9 mouse cellular contexts compared by ENCODE assay signal in the genomic region with DNA sequence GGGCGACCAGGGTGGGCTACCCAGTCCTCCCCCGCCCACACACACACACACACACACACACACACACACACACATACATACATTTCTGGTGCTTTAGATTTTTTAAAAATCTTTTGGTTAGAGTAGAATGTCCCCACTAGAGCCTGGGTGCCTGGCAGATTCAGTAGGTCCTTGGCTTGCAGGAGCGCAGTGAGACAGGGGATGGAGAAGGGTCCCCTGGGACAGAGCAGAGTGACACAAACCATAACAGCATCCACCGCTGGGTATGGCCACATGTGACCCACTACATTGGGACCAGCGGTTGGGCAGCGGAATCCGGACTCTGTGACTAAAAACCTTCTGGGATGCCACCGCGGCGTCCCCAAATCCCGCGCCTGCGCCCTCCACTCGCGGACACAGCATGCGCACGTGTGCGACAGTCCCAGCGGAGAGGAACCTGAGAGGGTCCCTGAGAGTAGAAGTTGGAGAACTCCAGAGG. TPM values are rescaled to one million over a fixed set of nuclear protein-coding genes. Genes with fewer than 3 reads are reported as not detected.
A peak's percentile ranks its signal among the peaks of the same experiment; 100 is the strongest.
DNase-seq lines count a peak whose midpoint lies in the region; ATAC-seq lines count a peak whose summit lies in the region.
"Had no signal": no experiment of that assay in that cellular context is flagged by ENCODE, and none has a peak within 500 bp of the region (broad histone marks: within the 10 kb centered on the region; RNA-seq: fewer than 3 reads in every experiment).

No protein-coding gene starts in this region.

- H3K27me3 ChIP-seq in lung, embryonic 16.5 days (ENCODE audit: control insufficient read depth, insufficient read depth, low read depth, low read length): no peaks in the 10 kb centered on the region
- no peaks in the 10 kb centered on the region for H3K27me3 ChIP-seq in forebrain, embryonic 10.5 days (ENCODE audit: poor library complexity, severe bottlenecking)
- no peaks in the 10 kb centered on the region for H3K27me3 ChIP-seq in limb, embryonic 13.5 days
- H3K27me3 ChIP-seq in stomach, embryonic 15.5 days (replicated peaks): no peaks in the 10 kb centered on the region

- H3K4me1 ChIP-seq in lung, embryonic 16.5 days (replicated peaks; ENCODE audit: control insufficient read depth, insufficient read depth, low read length): no peaks in the 10 kb centered on the region
- peaks cover 54% of the 10 kb centered on the region for H3K4me1 ChIP-seq in forebrain, embryonic 10.5 days
- H3K4me1 ChIP-seq in limb, embryonic 13.5 days: no peaks in the 10 kb centered on the region
- H3K4me1 ChIP-seq in stomach, embryonic 15.5 days: no peaks in the 10 kb centered on the region

- 42% methylated on average over 19 of the region's 19 CpGs for WGBS in lung, embryonic 16.5 days
- 40% methylated on average over 19 of the region's 19 CpGs for WGBS in forebrain, embryonic 10.5 days
- 27% methylated on average over 19 of the region's 19 CpGs for WGBS in limb, embryonic 13.5 days
- 44% methylated on average over 19 of the region's 19 CpGs for WGBS in stomach, embryonic 15.5 days

- H3K27ac ChIP-seq in lung, embryonic 16.5 days (ENCODE audit: low read length): no peak overlapping the region
- peak overlapping the region; percentile 83 for H3K27ac ChIP-seq in forebrain, embryonic 10.5 days
- H3K27ac ChIP-seq in limb, embryonic 13.5 days: no peak overlapping the region
- no peak overlapping the region for H3K27ac ChIP-seq in stomach, embryonic 15.5 days

- H3K36me3 ChIP-seq in lung, embryonic 16.5 days (ENCODE audit: control insufficient read depth, insufficient read depth, low read length): no peaks in the 10 kb centered on the region
- no peaks in the 10 kb centered on the region for H3K36me3 ChIP-seq in forebrain, embryonic 10.5 days (replicated peaks)
- H3K36me3 ChIP-seq in limb, embryonic 13.5 days: no peaks in the 10 kb centered on the region
- no peaks in the 10 kb centered on the region for H3K36me3 ChIP-seq in stomach, embryonic 15.5 days

- no peak for DNase-seq in lung, postnatal 14 days
- peak; percentile 44 for DNase-seq in forebrain, embryonic 10.5 days (ENCODE audit: extremely low spot score, low spot score)
- no peak for DNase-seq in adrenal gland, postnatal 10 days
- no peak for DNase-seq in urinary bladder, adult 2 months (ENCODE audit: low spot score)
- DNase-seq: lung, adult 18-20 months had no signal

- H3K4me3 ChIP-seq in lung, embryonic 16.5 days (ENCODE audit: low read length): 0 out of 2 replicates have a peak overlapping the region, but pooled peaks have one; percentile 13
- peak overlapping the region; percentile 42 for H3K4me3 ChIP-seq in forebrain, embryonic 10.5 days
- peak overlapping the region; percentile 24 for H3K4me3 ChIP-seq in limb, embryonic 13.5 days
- peak overlapping the region; percentile 10; the same call in 1 of the 2 replicates for H3K4me3 ChIP-seq in stomach, embryonic 15.5 days (replicated peaks)

- H3K4me2 ChIP-seq in lung, embryonic 16.5 days (ENCODE audit: low read depth, low read length): peak overlapping the region; percentile 22; the same call in 1 of the 2 replicates
- peak overlapping the region; percentile 53 for H3K4me2 ChIP-seq in limb, embryonic 13.5 days (replicated peaks)
- peak overlapping the region; percentile 26; the same call in 1 of the 2 replicates for H3K4me2 ChIP-seq in stomach, embryonic 15.5 days

- no peaks in the 10 kb centered on the region for H3K9me3 ChIP-seq in lung, embryonic 16.5 days (ENCODE audit: control insufficient read depth, low read length)
- H3K9me3 ChIP-seq in forebrain, embryonic 10.5 days: peaks cover 9% of the 10 kb centered on the region
- H3K9me3 ChIP-seq in limb, embryonic 13.5 days: peaks cover 5% of the 10 kb centered on the region; the same call in 1 of the 2 replicates
- no peaks in the 10 kb centered on the region for H3K9me3 ChIP-seq in stomach, embryonic 15.5 days

- no peak overlapping the region for H3K9ac ChIP-seq in lung, embryonic 16.5 days (ENCODE audit: low read length)
- no peak overlapping the region for H3K9ac ChIP-seq in limb, embryonic 13.5 days
- H3K9ac ChIP-seq in stomach, embryonic 15.5 days: no peak overlapping the region

- ATAC-seq in lung, embryonic 16.5 days (ENCODE audit: low read depth): no peak
- no peak for ATAC-seq in limb, embryonic 13.5 days (ENCODE audit: low FRiP score, low read depth)
- no peak for ATAC-seq in stomach, embryonic 15.5 days (ENCODE audit: insufficient read depth, low FRiP score, low read depth)

RNA-seq across cellular contexts. Expression of a gene that starts 13.3 kb away (rescaled TPM):
- polyA plus RNA-seq in lung, embryonic 16.5 days (2015; fragmentation: Nextera tagmentation; extraction: Ambion mirVana): 3.5 and 4.2 TPM in 2 replicates
- 14.9 and 16.2 TPM in 2 replicates for polyA plus RNA-seq in forebrain, embryonic 10.5 days (2016; fragmentation: Nextera tagmentation; extraction: Ambion mirVana)
- 7.8 and 8.3 TPM in 2 replicates for polyA plus RNA-seq in limb, embryonic 13.5 days (2015; fragmentation: Nextera tagmentation; extraction: Ambion mirVana)
- polyA plus RNA-seq in stomach, embryonic 15.5 days (2015; fragmentation: Nextera tagmentation; extraction: Ambion mirVana): 4.6 and 5.3 TPM in 2 replicates
- total RNA-seq in adrenal gland, postnatal 10 days (2021): 1 to 10 TPM; 1.3 to 2.4 TPM
- 2.7 and 3.3 TPM in 2 replicates for polyA plus RNA-seq in urinary bladder, adult 2 months (2012; rRNA removed)

RNA-seq across cellular contexts. Expression of a gene that starts 29.8 kb away (rescaled TPM):
- polyA plus RNA-seq in lung, embryonic 16.5 days (2015; fragmentation: Nextera tagmentation; extraction: Ambion mirVana): 1.1 TPM in 2 replicates
- polyA plus RNA-seq in forebrain, embryonic 10.5 days (2016; fragmentation: Nextera tagmentation; extraction: Ambion mirVana): 4.2 and 4.6 TPM in 2 replicates
- 5.0 and 5.4 TPM in 2 replicates for polyA plus RNA-seq in limb, embryonic 13.5 days (2015; fragmentation: Nextera tagmentation; extraction: Ambion mirVana)
- polyA plus RNA-seq in stomach, embryonic 15.5 days (2015; fragmentation: Nextera tagmentation; extraction: Ambion mirVana): 1.1 and 1.4 TPM in 2 replicates
- 1 to 10 TPM; 2.8 to 9.1 TPM for total RNA-seq in adrenal gland, postnatal 10 days (2021)
- polyA plus RNA-seq in urinary bladder, adult 2 months (2012; rRNA removed): not detected in 2 replicates
- polyA plus RNA-seq: gonadal fat pad, adult 2 months had no signal

RNA-seq across cellular contexts. Expression of a gene that starts 57.7 kb away (rescaled TPM):
- polyA plus RNA-seq in lung, embryonic 16.5 days (2015; fragmentation: Nextera tagmentation; extraction: Ambion mirVana): 20.8 and 25.3 TPM in 2 replicates
- 125 and 130 TPM in 2 replicates for polyA plus RNA-seq in forebrain, embryonic 10.5 days (2016; fragmentation: Nextera tagmentation; extraction: Ambion mirVana)
- 43.4 and 46.2 TPM in 2 replicates for polyA plus RNA-seq in limb, embryonic 13.5 days (2015; fragmentation: Nextera tagmentation; extraction: Ambion mirVana)
- 22.6 and 23.6 TPM in 2 replicates for polyA plus RNA-seq in stomach, embryonic 15.5 days (2015; fragmentation: Nextera tagmentation; extraction: Ambion mirVana)
- total RNA-seq in adrenal gland, postnatal 10 days (2021): 1 to 10 TPM; 3.6 to 4.8 TPM
- polyA plus RNA-seq in urinary bladder, adult 2 months (2012; rRNA removed): 1.2 and 1.6 TPM in 2 replicates
